Comparison of ENCODE assay signal across 10 mouse cellular contexts in the genomic region with DNA sequence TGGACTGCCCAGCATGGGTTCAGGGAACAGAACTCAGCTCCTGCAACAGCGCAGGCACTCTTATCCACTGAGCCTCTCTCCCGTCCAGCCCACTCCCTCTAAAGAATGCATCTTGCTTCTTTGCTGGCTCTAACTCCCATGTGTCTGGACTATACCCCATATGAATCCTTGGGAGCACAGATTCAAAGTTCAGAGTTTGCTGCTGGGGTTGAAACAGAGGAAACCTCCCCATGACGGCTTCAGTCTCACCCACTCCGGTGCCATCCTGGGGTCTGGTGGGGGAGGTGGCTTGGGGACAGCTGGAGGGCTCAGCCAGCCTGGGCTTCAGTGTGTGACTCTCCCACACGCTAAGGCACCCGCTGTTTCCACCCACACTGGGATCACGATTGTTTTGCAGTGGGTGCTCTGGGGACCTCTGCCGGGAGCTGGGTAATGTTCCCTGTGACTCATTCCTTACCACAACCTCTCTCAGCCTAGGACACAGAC. TPM values are rescaled to one million over a fixed set of nuclear protein-coding genes. Genes with fewer than 3 reads are reported as not detected.
A peak's percentile ranks its signal among the peaks of the same experiment; 100 is the strongest.
DNase-seq lines count a peak whose midpoint lies in the region; ATAC-seq and TF ChIP-seq lines count a peak whose summit lies in the region.
"Had no signal": no experiment of that assay in that cellular context is flagged by ENCODE, and none has a peak within 500 bp of the region (broad histone marks: within the 10 kb centered on the region; RNA-seq: fewer than 3 reads in every experiment).

No protein-coding gene starts in this region.

- H3K9ac ChIP-seq in lung, postnatal 0 days (replicated peaks; ENCODE audit: low read depth), result no peak overlapping the region

- H3K9me3 ChIP-seq in lung, postnatal 0 days (ENCODE audit: low read length), result no peaks in the 10 kb centered on the region

- H3K27ac ChIP-seq in lung, postnatal 0 days (ENCODE audit: low read length), result no peak overlapping the region

- 73% methylated on average over 8 of the region's 8 CpGs for WGBS in lung, postnatal 0 days

- H3K36me3 ChIP-seq in lung, postnatal 0 days (ENCODE audit: insufficient read depth, low read length), result no peaks in the 10 kb centered on the region

- no peaks in the 10 kb centered on the region for H3K4me1 ChIP-seq in lung, postnatal 0 days (ENCODE audit: insufficient read depth, low read depth, low read length)

- no peak for TF ChIP-seq EP300 in lung, postnatal 0 days (IDR thresholded peaks at IDR 0.05)

- DNase-seq in cerebellum, adult 9-10 months, result peak; percentile 51
- no peak for DNase-seq in cerebellum, postnatal 4 days (ENCODE audit: low spot score in 2 of 2)
- DNase-seq in 416B (ENCODE audit: low read depth), result peak; percentile 7
- DNase-seq in frontal cortex, postnatal 36 days (ENCODE audit: low spot score in 2 of 2), result peak; percentile 70 to 76
- peak; percentile 62 to 83 for DNase-seq in left cerebral cortex, adult 18-20 months (ENCODE audit: low spot score in 2 of 2)
- no peak for DNase-seq in gastrocnemius, postnatal 4 days (ENCODE audit: low spot score in 2 of 2)
- DNase-seq in lung, postnatal 0 days (ENCODE audit: low spot score), result no peak
- DNase-seq: gastrocnemius, postnatal 10 days had no signal

- no peak for ATAC-seq in erythroid progenitor cell, adult 5-6 weeks (replicated peaks; ENCODE audit: low FRiP score, poor library complexity, severe bottlenecking)
- ATAC-seq in lung, postnatal 0 days, result no peak

- H3K4me2 ChIP-seq in lung, postnatal 0 days (replicated peaks; ENCODE audit: low read depth, low read length), result no peak overlapping the region

- TF ChIP-seq CTCF in lung, postnatal 0 days (IDR thresholded peaks at IDR 0.05), result no peak

- no peaks in the 10 kb centered on the region for H3K27me3 ChIP-seq in lung, postnatal 0 days (replicated peaks; ENCODE audit: insufficient read depth, low read length)
- H3K27me3 ChIP-seq: CH12.LX had no signal

- no peak overlapping the region for H3K4me3 ChIP-seq in lung, postnatal 0 days (ENCODE audit: low read depth, low read length)

RNA-seq across cellular contexts. Expression of gene Chgb, which starts 39.2 kb away (rescaled TPM):
- 100 to 1,000 TPM; 266 to 279 TPM for total RNA-seq in left cerebral cortex, adult 18-20 months (2021)
- not detected in 2 replicates for total RNA-seq in erythroid progenitor cell, adult 5-6 weeks (2015; ENCODE audit: low replicate concordance)
- total RNA-seq in erythroid progenitor cell, adult 5-6 weeks (2017; ENCODE audit: low replicate concordance), result not detected in 2 replicates
- under 1 TPM; 0.12 to 0.18 TPM for total RNA-seq in gastrocnemius, postnatal 4 days (2021)
- polyA plus RNA-seq in lung, postnatal 0 days (2015; fragmentation: Nextera tagmentation; extraction: Ambion mirVana), result 0.19 and 0.30 TPM in 2 replicates

RNA-seq across cellular contexts. Expression of gene Shld1, which starts 55.2 kb away (rescaled TPM):
- 1 to 10 TPM; 7.9 to 8.7 TPM for total RNA-seq in left cerebral cortex, adult 18-20 months (2021)
- total RNA-seq in erythroid progenitor cell, adult 5-6 weeks (2015; ENCODE audit: low replicate concordance), result 13.4 and 14.4 TPM in 2 replicates
- total RNA-seq in erythroid progenitor cell, adult 5-6 weeks (2017; ENCODE audit: low replicate concordance), result 8.1 and 9.8 TPM in 2 replicates
- total RNA-seq in gastrocnemius, postnatal 4 days (2021), result 1 to 10 TPM; 4.4 to 5.6 TPM
- 17.2 and 19.8 TPM in 2 replicates for polyA plus RNA-seq in lung, postnatal 0 days (2015; fragmentation: Nextera tagmentation; extraction: Ambion mirVana)

Comparison
In these comparisons a context has a peak if more than half of its experiments do, and no peak if none do; other contexts are left out.
1. DNase-seq: peak in cerebellum, adult 9-10 months (single experiment), 416B (single experiment), frontal cortex, postnatal 36 days (2 of 2) and left cerebral cortex, adult 18-20 months (2 of 2); none in cerebellum, postnatal 4 days (0 of 2), gastrocnemius, postnatal 4 days (0 of 2) and lung, postnatal 0 days (single experiment).
2. RNA of gene Chgb, which starts 39.2 kb away (total RNA-seq): 266 to 279 TPM in left cerebral cortex, adult 18-20 months; 0.12 to 0.18 TPM in gastrocnemius, postnatal 4 days and not detected in erythroid progenitor cell, adult 5-6 weeks; every median in the first group is over 100 times any median in the second.